In the genomic region with DNA sequence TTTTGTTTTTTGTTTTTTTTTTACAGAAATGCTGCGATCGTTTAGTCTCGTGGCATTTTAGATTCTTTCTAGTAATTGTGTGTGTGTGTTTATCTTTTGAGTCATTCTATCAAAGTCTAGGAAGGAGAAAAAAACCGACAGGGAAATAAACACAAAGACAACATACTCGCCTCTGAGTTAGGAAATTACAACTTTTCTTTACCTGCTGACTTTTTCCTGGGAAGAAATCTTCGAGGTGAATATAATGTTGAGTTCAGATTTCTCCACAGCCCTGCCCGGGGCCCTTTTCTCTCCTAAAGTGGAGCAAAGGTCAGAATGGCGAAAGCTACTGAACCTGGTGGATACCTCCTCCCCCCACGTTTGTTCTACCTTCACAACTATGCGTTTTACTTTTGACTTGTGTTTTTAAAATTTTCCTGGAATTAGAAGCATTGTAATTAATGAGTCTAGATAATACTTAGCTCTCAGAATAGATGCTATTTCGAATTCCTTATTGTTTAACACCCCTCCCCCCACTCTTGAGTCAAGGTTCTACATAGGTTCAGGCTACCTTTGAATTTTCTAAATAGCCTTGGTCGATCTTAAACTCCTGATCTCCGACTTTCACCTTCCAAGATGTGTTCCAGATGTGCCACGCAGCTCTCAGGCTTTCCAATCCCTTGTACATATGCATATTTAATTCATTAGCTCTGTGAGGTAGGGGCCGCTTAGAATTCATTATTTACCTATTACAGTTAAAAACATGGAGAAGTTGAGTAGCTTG, we compare ENCODE assay signal across 8 mouse cellular contexts. TPM values are rescaled to one million over a fixed set of nuclear protein-coding genes. Genes with fewer than 3 reads are reported as not detected.
DNase-seq lines count a peak whose midpoint lies in the region; ATAC-seq and TF ChIP-seq lines count a peak whose summit lies in the region.

No protein-coding gene starts in this region.

- H3K4me3 ChIP-seq in lung, embryonic 14.5 days (ENCODE audit: low read depth, low read length), result peak overlapping the region; percentile 53
- H3K4me3 ChIP-seq in hindbrain, postnatal 0 days (ENCODE audit: low read length), result peak overlapping the region; percentile 62
- H3K4me3 ChIP-seq in midbrain, embryonic 13.5 days (replicated peaks), result peak overlapping the region; percentile 56

- no peaks in the 10 kb centered on the region for H3K27me3 ChIP-seq in lung, embryonic 14.5 days (ENCODE audit: insufficient read depth, low read length)
- H3K27me3 ChIP-seq in hindbrain, postnatal 0 days (ENCODE audit: insufficient read depth, low read length), result no peaks in the 10 kb centered on the region
- no peaks in the 10 kb centered on the region for H3K27me3 ChIP-seq in midbrain, embryonic 13.5 days

- H3K4me1 ChIP-seq in lung, embryonic 14.5 days (ENCODE audit: insufficient read depth), result peaks cover 14% of the 10 kb centered on the region
- peaks cover 3% of the 10 kb centered on the region; the same call in 1 of the 2 replicates for H3K4me1 ChIP-seq in hindbrain, postnatal 0 days (ENCODE audit: insufficient read depth, low read length)
- H3K4me1 ChIP-seq in midbrain, embryonic 13.5 days (replicated peaks), result peaks cover 22% of the 10 kb centered on the region

- intact Hi-C loops in left cerebral cortex, postnatal 4 days (cut with DNase I), result no loop called here

- H3K4me2 ChIP-seq in lung, embryonic 14.5 days, result peak overlapping the region; percentile 93
- H3K4me2 ChIP-seq in hindbrain, postnatal 0 days (ENCODE audit: low read depth, low read length), result peak overlapping the region; percentile 87
- H3K4me2 ChIP-seq in midbrain, embryonic 13.5 days (replicated peaks), result peak overlapping the region; percentile 77

- WGBS in lung, embryonic 14.5 days, result 28% methylated on average over 15 of the region's 15 CpGs
- WGBS in hindbrain, postnatal 0 days, result 39% methylated on average over 15 of the region's 15 CpGs
- WGBS in midbrain, embryonic 13.5 days, result 47% methylated on average over 15 of the region's 15 CpGs

- no peak for TF ChIP-seq CTCF in lung, embryonic 14.5 days (IDR thresholded peaks at IDR 0.05; ENCODE audit: low read depth)
- no peak for TF ChIP-seq CTCF in hindbrain, postnatal 0 days (IDR thresholded peaks at IDR 0.05; ENCODE audit: low read depth)

- ATAC-seq in lung, embryonic 14.5 days (ENCODE audit: insufficient read depth), result no peak
- no peak for ATAC-seq in hindbrain, postnatal 0 days
- ATAC-seq in midbrain, embryonic 13.5 days, result no peak

- H3K27ac ChIP-seq in lung, embryonic 14.5 days (ENCODE audit: low read depth), result peak overlapping the region; percentile 99
- H3K27ac ChIP-seq in hindbrain, postnatal 0 days, result peak overlapping the region; percentile 97
- peak overlapping the region; percentile 95 for H3K27ac ChIP-seq in midbrain, embryonic 13.5 days

- DNase-seq in lung, embryonic 14.5 days, result peak; percentile 25
- DNase-seq in lung, postnatal 10 days, result no peak
- DNase-seq in embryo, embryonic 10.5 days (ENCODE audit: low spot score), result peak; percentile 54
- no peak for DNase-seq in hindbrain, postnatal 0 days (ENCODE audit: low spot score)
- no peak for DNase-seq in left cerebral cortex, postnatal 4 days
- no peak for DNase-seq in frontal cortex, adult 2 months (ENCODE audit: extremely low spot score in 1 of 2, low spot score in 1 of 2)
- DNase-seq in spleen, postnatal 14 days (ENCODE audit: low spot score in 2 of 2), result no peak

- H3K9ac ChIP-seq in lung, embryonic 14.5 days, result peak overlapping the region; percentile 90
- H3K9ac ChIP-seq in hindbrain, postnatal 0 days (replicated peaks; ENCODE audit: low read length), result peak overlapping the region; percentile 94
- peak overlapping the region; percentile 86 for H3K9ac ChIP-seq in midbrain, embryonic 13.5 days (replicated peaks)

- H3K36me3 ChIP-seq in lung, embryonic 14.5 days (ENCODE audit: insufficient read depth), result no peaks in the 10 kb centered on the region
- H3K36me3 ChIP-seq in hindbrain, postnatal 0 days (ENCODE audit: insufficient read depth, low read length), result no peaks in the 10 kb centered on the region
- H3K36me3 ChIP-seq in midbrain, embryonic 13.5 days, result no peaks in the 10 kb centered on the region

- H3K9me3 ChIP-seq in lung, embryonic 14.5 days (ENCODE audit: low read depth, low read length), result no peaks in the 10 kb centered on the region
- H3K9me3 ChIP-seq in hindbrain, postnatal 0 days (ENCODE audit: low read length), result no peaks in the 10 kb centered on the region
- no peaks in the 10 kb centered on the region for H3K9me3 ChIP-seq in midbrain, embryonic 13.5 days

RNA-seq across cellular contexts. Expression of gene Slc38a2, which starts 11.0 kb away (rescaled TPM):
- polyA plus RNA-seq in lung, embryonic 14.5 days (2014; fragmentation: Nextera tagmentation; extraction: Ambion mirVana), result 174 and 182 TPM in 2 replicates
- 82.1 and 85.3 TPM in 2 replicates for total RNA-seq in hindbrain, postnatal 0 days (2014; rRNA removed)
- 72.4 and 74.4 TPM in 2 replicates for polyA plus RNA-seq in hindbrain, postnatal 0 days (2015; fragmentation: Nextera tagmentation; extraction: Ambion mirVana)
- 149 and 152 TPM in 2 replicates for polyA plus RNA-seq in midbrain, embryonic 13.5 days (2015; fragmentation: Nextera tagmentation; extraction: Ambion mirVana)
- 100 to 1,000 TPM; 114 to 124 TPM for total RNA-seq in left cerebral cortex, postnatal 4 days (2021)
- polyA plus RNA-seq in frontal cortex, adult 2 months (2012; rRNA removed), result 64.1 and 71.7 TPM in 2 replicates

Comparison
In these comparisons a context has a peak if more than half of its experiments do, and no peak if none do; other contexts are left out.
1. DNase-seq: peak in lung, embryonic 14.5 days (single experiment) and embryo, embryonic 10.5 days (single experiment); none in lung, postnatal 10 days (single experiment), hindbrain, postnatal 0 days (single experiment), left cerebral cortex, postnatal 4 days (single experiment), frontal cortex, adult 2 months (0 of 2) and spleen, postnatal 14 days (0 of 2).
2. Peak in every context shown above with its lines, with median percentiles within 50 percentile points of each other: H3K27ac ChIP-seq, H3K4me2 ChIP-seq, H3K4me3 ChIP-seq and H3K9ac ChIP-seq.